Mouse (Mus musculus) mature B cell (primary cell): ENCODE measurements around the gene Pde6d.

Source experiments
- in situ Hi-C: fragments of 300-500 bp; cut with MboI; formaldehyde crosslinking; loops from 2 replicates; pipeline ENCODE4 v1.14.3; 2019

The Pde6d gene

DNA sequence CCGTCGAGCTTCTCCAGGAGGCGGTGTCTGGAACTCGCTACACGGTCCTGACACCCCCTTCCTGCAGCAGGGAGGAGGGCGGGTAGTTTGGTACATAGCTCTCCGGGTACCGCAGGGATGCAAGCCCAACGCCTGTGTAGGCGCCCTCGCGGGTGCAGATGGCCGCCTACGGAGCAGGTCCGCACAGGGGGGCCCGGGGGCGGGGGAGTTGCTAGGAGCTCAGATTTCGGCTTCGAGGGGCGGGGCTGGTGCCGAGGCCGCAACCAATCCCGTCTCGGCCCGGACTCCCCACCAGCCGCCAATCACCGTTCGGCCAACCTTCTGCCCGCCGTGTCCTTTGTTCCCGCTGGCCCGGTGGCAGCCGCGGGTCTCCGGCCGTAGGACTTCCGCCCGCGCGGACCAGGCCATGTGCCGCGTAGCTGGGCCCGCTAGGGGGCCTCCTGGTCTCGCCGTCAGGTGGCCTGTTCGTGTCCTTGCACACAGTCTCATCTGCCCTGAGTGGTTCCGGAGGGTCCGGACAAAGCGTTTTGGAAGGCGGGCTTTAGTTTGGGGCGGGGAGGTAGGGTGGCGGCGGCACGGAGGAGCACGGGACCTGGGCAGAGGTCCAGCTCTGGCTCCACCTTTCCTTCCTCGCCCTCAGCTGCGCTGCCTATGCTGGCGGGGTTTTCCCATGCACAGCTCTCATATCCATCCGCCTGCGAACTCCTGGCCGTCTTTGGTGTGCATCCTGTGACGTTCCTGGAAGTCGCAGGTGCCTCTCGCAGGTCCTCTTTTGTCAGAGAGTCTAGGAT lies 78.3 kb downstream of the Pde6d start:
- in situ Hi-C loops = loop anchor here (5.0 kb wide), 2 partner anchors 33 to 62 kb away; no protein-coding TSS in a partner anchor

DNA sequence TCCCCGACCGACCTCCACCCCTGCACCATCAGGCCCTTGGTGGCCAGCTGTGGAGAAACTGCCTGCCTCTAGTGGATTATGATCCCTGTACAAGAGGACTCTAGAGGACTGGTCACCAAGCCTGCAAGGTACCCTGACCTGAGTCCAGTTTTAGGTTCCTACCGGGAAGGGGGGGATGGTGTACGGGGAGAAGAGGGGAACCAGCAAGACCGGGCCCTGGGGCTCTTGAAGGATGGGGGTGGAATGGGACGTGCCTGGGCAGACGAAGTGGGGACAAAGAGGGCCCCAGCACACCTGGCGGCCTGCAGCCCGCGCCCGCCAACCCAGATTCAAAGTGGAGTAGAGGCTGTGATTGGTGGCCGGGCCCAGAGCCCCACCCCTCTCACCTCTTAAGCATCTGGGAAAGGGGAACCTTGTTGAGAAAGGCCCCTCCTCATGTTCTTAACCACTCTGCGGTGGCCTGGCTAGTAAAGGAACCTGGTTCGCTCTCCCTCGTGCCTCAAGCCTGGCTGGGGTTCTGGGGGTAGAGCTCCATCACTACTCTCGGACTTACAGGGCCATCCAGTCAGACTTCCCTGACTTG lies 79.2 kb downstream of the Pde6d start:
- in situ Hi-C loops = loop anchor here (5.0 kb wide), 2 partner anchors 34 to 61 kb away; no protein-coding TSS in a partner anchor

DNA sequence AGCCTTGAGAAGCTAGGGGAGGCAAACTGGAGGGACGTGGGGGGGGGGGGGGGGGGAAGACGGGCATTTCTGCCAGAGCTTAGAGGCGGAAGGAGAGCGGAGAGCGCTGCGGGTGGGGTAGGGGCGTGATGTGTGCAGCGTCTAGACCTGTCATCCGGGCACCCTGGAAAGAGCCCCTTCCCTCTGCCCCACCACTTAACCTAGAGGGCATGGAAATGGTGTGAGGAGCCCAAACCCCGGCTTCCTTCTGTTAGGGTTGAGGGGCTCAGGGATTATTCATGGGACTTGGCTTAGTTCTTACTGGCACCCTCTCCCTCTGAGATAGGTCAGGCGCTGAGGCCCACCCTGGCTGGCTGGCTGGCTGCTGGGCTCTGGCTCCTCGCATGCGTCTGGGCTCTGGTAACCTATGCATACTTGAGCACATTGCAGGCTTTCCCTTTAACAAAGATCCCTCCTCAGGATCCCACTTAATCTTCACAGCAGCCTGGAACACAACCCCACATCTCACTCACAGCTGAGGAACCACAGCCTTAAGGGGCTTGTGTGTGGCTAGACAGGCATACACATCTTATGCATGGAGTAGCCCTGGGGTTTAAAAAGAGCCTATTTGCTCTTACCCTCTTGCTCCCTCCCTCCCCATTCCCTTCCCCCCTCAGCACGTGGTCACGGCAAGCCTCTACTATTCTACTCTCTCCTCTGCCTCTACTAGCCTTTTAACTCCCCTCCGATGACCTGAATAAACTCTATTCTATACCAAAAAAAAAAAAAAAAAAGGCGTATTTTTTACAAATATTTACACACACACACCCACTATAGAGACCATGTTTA lies 80.0 kb downstream of the Pde6d start:
- in situ Hi-C loops = loop anchor here (5.0 kb wide), 2 partner anchors 35 to 60 kb away; no protein-coding TSS in a partner anchor

DNA sequence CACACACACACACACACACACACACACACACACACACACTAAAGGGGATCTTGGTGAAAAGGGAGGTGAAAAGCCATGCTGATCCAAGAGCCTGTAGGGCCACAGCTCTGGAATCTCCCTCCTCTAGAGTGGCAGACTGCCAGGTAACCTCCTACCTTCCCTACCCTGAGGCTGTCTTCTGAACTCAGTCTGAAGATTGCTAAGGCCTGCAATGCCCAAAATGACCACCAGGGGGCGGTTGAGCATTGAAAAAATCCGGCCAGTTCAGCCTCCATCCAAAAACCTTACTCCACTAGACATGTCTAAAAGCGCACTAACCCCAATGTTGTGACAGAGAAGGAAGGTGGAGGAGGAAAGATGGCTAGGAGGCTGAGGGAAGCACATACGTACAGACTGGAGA lies 80.9 kb downstream of the Pde6d start:
- in situ Hi-C loops = loop anchor here (5.0 kb wide), 2 partner anchors 36 to 59 kb away; no protein-coding TSS in a partner anchor

DNA sequence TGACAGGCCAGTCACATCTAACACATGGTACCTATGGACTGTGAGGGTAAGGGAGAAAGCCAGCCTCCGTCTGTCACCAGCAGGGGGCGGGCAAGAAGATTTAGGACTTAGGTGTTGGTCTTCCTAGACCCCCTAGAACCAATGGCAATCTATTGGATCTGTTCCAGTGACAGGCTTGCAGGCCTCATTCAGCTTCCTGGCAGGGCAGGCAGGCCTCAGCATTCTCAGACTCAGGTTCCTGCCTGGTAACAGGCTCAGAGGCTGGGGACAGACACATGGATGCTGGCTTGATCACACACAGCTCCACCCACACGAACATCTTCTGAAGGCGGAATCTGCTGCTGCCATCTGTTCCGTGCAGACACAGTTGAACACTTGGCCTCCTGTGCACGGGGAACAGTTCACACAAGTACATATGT lies 81.3 kb downstream of the Pde6d start:
- in situ Hi-C loops = loop anchor here (5.0 kb wide), 2 partner anchors 36 to 59 kb away; no protein-coding TSS in a partner anchor

DNA sequence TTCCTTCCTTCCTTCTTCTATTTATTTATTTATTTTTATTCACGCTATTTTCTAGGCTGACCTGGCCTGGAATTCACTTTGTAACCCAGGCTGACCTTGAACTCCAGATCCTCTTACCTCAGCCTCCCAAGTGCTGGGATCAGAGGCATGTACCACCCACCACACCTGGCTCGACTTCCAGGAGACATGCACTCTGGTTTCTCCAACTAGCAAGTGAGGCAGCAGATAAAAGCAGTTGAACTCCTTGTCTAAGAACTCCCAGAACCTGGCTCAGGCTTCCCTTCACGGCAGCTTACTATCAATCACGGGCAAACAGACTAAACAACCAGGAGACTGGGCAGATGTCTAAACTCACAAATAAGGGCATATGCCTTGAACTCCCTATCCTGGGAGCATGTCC lies 81.7 kb downstream of the Pde6d start:
- in situ Hi-C loops = loop anchor here (5.0 kb wide), 2 partner anchors 37 to 58 kb away; no protein-coding TSS in a partner anchor

DNA sequence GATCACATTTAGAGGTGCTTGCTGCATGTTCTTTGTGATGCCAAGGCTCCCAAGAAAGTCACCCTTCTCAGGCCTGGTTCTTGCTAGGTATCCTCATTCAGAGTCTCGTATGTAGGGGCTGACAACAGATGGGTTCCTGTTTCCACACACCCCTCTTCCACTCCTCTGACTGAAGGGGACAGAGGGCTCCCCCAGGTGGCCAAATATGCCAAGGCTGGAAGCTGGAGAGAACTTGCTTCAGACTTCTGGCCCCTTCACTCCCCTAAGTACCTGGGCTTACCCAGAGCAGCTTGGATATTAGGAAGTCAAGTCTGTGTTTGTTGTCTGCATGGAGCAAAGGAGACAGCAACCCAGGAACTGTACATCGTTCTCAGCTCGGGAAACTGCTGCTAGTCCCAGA lies 82.5 kb downstream of the Pde6d start:
- in situ Hi-C loops = loop anchor here (5.0 kb wide), 2 partner anchors 37 to 58 kb away; no protein-coding TSS in a partner anchor

DNA sequence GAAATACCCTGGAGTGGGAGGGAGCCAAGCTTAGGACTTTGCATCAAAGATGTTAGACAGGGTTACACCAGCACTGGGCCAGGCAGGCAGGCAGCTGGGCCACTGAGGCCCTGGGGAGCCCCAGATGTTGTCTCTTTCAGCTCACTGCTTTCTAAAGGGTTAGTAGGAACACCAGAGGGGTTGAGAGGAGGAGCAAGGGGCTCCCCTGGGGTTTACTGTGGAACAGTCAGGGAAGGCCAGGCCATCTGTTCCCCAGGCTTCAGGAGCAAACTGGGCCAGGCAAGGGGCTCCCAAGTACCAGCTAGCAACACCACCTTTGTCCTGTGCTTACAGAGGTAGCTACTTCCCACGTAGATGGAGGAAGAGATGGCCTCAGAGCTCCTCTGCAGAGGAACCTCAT lies 83.8 kb downstream of the Pde6d start:
- in situ Hi-C loops = no loop called here

DNA sequence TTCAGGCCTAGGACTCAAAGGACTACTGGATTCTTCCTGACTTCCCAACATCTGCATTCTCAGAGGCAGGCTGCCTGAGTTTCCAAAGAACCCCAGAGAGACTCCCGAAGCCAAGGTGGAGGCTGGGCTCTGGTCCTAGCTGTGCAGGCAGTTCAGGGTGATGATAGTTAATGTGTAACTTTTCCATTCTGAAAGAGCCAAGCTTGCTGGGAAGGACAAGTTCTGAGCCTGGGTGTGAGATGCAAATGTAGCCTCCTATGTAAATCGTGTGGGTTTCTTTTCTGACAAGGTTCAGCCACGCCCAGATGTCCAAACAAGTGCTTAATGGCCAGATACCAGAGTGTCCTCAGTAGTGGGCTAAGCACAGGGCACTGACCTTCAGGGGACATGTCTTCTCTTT lies 84.4 kb downstream of the Pde6d start:
- in situ Hi-C loops = no loop called here

DNA sequence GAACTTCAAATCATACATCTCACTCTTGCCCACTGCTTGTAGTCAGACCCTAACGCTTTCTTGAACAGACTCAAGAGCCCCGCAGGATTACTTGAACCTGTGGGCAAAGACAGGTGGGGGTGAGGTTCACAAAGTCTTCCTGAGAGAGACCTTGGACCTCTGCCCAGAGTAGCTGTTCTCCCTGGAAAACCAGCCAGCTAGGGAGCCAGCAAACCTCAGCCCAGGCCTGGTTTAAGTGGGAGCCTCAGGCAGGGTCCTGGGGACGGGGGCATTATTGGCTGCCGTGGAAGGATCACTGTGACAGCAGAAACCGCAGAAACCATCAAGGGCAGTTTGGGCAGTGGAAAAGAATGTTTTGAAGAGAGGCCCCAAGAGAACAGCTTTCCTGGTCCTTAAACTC lies 85.1 kb downstream of the Pde6d start:
- in situ Hi-C loops = no loop called here

DNA sequence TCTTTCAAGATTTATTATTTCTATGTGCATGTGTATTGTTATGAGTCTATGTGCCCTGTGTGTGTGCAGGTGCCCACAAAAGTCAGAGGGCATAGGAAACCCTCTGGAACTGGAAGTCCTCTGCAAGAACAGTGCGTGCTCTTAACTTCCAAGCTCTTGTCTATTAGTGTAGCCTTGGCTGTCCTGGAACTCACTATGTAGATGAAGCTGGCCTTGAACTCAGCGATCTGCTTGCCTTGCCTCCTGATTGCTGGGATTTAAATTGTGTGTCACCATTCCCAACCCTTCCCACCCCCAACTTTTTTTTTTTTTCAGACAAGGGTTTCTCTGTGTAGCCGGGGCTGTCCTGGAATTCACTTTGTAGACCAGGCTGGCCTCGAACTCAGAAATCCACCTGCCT lies 86.1 kb downstream of the Pde6d start:
- in situ Hi-C loops = no loop called here

DNA sequence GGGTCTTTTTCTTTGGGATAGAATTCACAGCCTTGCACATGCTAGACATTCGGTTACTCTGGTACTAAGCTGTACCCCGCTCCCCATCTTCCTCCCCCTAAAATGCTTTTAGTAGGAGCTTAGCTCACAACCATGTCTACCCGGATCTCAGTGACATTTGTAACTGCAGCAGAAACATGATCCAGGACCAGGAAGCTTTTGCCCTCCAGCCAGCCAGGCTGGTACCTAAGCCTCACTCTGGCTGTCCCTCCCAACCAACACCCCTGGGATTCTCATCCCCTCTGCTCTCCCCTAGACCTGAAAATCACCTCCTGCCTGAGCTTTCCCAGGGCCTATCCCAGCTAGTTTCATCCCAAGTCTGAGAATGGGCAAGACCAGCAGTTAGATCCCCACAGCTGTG lies 88.6 kb downstream of the Pde6d start:
- in situ Hi-C loops = no loop called here
